Mouse (Mus musculus): ENCODE results near the gene Gm28372.

The Gm28372 gene

DNA sequence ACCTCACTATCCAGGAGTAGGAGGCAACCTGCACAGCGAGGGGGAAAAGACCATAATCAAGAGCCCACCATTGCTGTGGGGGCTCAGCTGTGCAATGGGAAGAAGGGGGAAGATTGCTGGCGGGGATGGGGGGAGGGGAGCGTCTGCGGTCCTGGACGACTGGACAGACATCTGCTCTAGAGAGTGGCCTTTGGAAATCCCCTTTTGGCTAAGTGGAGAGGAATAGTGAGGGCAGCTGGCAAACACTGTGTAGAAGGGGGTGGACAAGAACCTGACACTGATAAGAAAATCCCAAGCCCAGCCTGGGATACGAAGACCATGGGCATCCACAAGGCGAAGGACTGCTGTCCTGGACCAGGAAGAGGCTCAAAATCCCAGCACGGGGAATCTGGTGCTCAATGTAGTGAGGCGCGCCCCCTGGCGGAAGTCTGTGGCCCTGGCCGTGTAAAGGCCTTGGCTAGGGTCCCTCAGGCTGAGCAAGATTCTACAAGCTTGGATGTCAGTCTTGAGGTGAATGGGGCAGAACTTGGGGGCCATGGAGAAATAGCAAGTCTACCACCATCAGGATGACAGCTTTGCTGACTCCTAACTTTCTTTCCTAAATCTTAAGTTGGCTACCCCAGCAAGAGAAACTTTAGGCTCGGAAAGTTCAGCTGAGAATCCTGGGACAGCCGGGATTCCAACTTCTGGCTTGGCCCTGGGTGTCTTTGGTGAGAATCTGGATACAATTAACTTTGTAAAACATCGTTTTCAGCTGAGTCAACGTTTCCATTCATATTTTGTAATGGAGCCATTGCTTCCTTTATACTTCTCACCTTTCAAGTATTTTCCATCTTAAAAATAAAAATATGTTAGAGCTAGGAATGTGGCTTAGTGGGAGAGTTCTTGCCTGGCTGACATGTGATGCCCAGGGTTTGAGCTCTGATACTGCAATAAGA lies 6.8 kb downstream of the Gm28372 start:
- DNase-seq (ENCODE audit: low read depth in 1 of 2, low spot score in 2 of 2): peak in 1 of 2 experiments; percentile 38

GRCm38 (mm10) chr2:130412775-130413174 lies 7.7 kb downstream of the Gm28372 start:
- DNase-seq (ENCODE audit: low read depth in 1 of 2, low spot score in 2 of 2): no peak

- no peak for DNase-seq (ENCODE audit: low read depth in 1 of 2, low spot score in 2 of 2)
These were observed 9.2 kb downstream of the Gm28372 start for GRCm38 (mm10) chr2:130414094-130414856.

GRCm38 (mm10) chr2:130421781-130422620 lies 17.0 kb downstream of the Gm28372 start:
- DNase-seq (ENCODE audit: low read depth in 1 of 2, low spot score in 2 of 2): no peak

- peak in 1 of 2 experiments; percentile 51 for DNase-seq (ENCODE audit: low read depth in 1 of 2, low spot score in 2 of 2)
These were observed 18.5 kb downstream of the Gm28372 start for GRCm38 (mm10) chr2:130423397-130424125.

DNA sequence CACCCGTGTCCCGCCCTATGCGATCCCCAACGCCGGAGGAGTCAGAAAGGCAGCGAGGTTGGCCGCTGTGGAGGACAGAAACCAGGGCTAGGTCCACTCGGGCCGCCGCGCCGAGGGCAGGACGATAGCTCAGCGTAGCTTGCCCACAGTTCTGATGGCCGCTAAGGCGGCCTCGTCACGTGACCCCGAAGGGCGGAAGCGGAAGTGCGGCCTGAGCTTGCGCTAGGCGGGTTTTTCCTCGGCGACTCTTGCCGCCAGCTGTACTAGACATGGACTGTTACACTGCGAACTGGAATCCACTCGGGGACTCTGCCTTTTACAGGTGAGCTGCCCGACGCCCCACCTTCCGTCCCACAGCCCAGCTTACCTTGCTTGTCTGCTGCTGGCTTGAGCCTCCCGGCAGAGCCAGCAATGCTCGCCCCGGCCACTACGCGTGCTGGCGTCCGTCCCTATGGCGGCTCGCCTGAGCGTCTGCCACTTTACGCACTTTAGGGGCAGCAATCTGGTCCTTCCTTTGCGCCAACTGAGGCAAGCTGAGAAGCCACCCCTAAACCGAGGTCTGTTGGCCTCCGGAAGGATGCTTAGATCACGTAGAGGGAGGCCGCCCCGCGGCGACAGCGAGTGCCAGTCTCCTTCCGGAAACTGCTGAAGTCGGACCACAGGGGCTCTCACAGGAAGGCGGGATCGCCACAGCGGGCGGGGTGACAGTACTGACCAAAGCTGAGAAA lies 19.3 kb downstream of the Gm28372 start, which contains the start of the genes Vps16 and Pced1a:
TSS of gene Vps16 (plus strand) at position 214 of the 728 bp plus-strand sequence.
TSS of gene Pced1a (minus strand) at position 576 of the 728 bp plus-strand sequence.
- DNase-seq (ENCODE audit: low read depth in 1 of 2, low spot score in 2 of 2): peak; percentile 84 to 89

- no peak for DNase-seq (ENCODE audit: low read depth in 1 of 2, low spot score in 2 of 2)
These were observed 20.1 kb downstream of the Gm28372 start for GRCm38 (mm10) chr2:130425112-130425511.

DNA sequence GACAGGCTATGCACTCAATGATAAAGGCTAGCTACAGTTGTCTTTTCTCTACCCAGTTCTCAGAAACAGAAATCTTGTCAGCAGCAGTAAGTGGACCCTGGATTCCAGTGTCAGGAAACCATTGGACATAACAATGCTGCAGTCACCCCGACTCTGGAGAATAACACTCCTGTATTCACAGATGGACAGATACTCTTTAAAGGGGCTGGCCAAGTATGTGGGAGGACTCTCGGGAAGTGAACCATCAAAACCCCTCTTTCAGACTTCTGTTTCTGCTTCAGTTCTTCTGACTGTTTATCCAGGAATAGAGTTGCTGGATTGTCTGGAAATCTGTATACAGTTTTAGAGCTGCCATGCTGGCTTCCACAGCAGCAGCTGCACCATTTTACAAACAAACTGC lies 24.8 kb downstream of the Gm28372 start:
- DNase-seq (ENCODE audit: low read depth in 1 of 2, low spot score in 2 of 2): no peak

- no peak for DNase-seq (ENCODE audit: low read depth in 1 of 2, low spot score in 2 of 2)
These were observed 25.4 kb downstream of the Gm28372 start for GRCm38 (mm10) chr2:130430484-130430883.

DNA sequence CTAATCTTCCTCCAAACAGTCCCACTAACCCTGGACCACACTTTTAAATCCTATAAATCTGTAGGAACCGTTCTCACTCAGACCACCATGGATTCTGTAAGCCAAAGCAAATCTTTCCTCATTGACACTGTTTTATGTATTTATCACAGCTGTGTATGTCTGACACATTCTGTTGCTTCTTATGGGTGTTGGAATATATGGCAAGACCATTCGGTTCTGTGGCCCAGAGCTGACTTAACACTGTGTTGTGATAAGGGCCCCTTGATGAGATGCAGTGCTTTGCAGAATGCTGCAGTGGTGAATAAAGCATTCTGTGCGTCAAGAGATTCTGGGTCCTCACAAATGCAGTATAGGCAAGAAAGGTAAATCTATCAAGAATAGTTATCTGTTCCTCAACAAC lies 27.1 kb downstream of the Gm28372 start:
- DNase-seq (ENCODE audit: low read depth in 1 of 2, low spot score in 2 of 2): no peak

DNA sequence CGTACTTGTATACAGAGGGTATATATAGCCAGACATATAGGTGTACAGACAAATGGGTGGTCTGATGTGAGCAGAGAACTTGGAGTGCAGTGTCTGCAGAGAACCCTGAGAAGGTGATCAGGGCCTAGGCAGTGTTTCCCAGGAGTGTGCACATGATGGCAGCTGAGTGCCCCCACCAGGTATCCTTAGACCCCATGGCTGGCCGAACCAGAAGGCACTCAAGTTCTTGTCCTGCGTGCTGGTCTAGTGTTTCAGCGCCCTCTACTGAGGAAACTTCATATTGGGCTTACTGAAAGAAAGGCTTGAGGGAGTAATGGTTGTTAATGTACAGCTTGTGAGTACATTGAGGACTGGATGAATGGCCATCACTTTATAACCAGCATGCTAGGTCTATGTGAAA lies 28.1 kb downstream of the Gm28372 start:
- DNase-seq (ENCODE audit: low read depth in 1 of 2, low spot score in 2 of 2): no peak

DNA sequence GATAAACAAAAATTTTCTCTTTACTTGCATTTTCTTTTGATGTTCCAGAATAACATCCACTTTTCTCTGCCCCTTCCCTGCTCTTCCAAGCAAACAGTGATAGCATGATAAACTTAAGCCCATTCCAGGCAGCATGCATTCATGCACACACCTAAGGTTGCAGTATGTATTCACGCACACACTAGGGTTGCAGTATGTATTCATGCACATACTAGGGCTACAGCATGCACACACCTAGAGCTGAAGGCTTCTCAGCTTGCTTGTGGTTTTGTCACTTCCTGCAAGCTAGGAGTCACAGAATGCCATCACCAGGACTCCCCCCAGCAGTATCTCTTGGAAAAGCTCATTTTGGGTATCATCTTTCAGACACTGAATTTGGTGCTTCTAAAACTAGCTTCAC lies 31.7 kb downstream of the Gm28372 start:
- DNase-seq (ENCODE audit: low read depth in 1 of 2, low spot score in 2 of 2): no peak

DNA sequence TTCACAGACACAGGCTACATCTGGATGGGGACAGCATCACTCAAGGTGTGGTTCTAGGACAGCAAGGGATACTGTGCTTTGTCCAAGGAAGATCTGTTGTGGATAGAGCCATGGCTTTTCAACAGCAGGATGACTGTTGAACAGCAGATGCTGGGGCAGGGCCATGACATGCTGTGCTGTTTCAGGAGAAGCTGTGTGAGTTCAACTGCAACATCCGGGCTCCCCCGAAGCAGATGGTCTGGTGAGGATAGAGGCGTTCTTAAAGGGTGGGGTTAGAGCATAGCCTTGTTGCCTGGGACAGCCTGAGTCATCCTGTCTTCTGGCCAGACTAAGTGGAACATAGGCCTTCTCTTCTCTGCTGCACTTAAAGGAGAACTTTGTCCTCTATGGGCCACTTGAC lies 33.8 kb downstream of the Gm28372 start:
- DNase-seq (ENCODE audit: low read depth in 1 of 2, low spot score in 2 of 2): no peak

GRCm38 (mm10) chr2:130439840-130440480 lies 34.9 kb downstream of the Gm28372 start:
- DNase-seq (ENCODE audit: low read depth in 1 of 2, low spot score in 2 of 2): no peak

DNA sequence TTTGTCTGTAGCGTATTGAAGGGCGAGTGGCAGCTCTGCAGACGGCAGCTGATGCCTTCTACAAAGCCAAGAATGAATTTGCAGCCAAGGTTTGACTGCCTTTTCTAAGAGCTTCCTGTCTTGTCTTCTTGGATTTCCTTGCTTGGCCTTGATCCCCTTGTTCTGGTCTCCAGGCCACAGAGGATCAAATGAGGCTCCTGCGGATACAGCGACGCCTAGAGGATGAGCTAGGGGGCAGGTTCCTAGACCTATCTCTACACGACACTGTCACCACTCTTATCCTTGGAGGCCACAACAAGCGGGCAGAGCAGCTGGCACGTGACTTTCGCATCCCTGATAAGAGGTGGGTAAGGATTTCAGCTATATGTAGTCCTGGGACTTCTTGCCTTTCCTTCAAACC lies 37.1 kb downstream of the Gm28372 start:
- DNase-seq (ENCODE audit: low read depth in 1 of 2, low spot score in 2 of 2): no peak

DNA sequence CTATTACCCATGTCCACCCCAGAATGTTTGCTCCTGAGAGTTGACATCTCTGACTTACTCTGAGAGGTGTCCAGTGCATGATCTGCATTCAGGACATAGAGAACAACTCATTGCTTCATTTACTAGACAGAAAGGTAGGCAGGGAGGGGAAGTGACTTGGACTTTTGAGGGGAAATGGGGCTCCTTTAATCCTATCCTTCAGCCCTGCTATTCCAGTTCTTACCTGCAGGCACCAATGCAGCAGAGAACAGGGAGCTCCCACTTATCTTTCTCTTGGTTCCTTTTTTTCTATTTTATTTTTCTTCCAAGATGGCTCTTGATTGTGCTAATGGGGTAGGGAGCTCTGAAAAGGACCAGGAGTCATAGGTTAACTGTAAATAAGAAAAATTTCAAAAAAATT lies 43.4 kb downstream of the Gm28372 start:
- no peak for DNase-seq (ENCODE audit: low read depth in 1 of 2, low spot score in 2 of 2)

DNA sequence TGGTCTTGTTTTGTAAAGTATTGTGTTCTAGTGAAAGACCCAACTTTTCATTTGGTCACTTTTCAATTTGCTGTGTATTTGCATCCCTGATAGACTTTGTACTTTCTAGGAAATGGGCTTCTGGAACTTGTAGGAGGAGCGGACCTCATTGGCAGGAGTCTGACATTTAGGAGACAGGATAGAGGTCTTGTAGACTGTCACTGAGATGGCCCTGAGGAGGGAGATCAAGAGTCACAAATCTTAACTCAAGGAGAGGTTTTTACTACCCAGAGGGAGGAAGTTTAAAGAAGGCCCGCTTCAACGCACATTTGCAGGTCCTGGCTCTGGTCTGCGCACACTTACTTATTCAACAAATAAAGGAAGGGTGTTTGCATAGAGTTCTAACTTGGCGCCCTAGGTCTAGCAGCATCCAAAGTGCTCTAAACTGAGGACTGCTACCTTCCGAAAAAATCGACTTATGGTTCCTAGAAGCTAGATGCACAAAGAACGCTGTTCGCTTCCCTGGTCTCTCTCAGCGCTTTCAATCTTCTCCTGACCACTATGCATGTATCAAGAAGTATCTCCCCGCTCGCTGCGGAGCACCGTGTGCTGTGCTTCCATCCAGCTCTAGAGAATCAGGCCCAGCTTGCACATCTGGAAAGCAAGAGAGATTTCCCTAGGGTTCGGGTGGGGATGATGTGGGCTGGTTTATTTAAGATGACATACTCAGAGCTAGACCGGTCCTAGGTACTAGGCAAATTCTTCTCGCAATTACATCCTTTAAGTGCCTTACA lies 44.2 kb downstream of the Gm28372 start:
- DNase-seq (ENCODE audit: low read depth in 1 of 2, low spot score in 2 of 2): no peak

DNA sequence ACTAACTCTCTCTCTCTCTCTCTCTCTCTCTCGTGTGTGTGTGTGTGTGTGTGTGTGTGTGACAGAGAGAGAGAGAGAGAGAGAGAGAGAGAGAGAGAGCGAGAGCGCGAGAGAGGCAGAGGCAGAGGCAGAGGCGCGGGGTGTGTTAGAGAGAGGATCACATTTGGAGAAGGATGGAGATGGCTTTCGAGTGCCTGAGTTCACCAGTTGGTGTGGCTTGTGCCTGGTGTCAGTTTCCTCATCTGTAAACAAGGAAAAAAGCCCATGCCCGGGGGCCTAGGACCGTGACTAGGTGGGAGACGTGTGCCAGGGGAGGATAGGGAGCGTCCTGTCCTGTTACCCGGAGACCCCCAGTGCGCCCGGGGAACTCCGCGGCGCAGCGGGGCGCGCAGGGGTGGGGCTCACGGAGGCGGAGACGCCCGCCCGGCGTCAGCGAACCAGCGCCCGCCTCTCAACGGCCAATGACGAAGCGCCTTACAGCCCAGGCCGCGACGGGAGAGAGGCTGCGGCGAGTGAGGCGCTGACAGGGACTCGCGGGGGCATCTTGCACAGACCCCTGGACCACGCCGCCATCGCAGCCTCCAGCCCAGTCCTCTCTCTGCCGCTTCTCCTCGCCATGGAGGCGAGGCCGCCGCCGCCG lies 44.9 kb downstream of the Gm28372 start, which contains the start of gene Ptpra:
TSS of gene Ptpra (plus strand) at position 485 of the 640 bp plus-strand sequence.
- peak; percentile 65 to 75 for DNase-seq (ENCODE audit: low read depth in 1 of 2, low spot score in 2 of 2)

All from monocyte, adult 2 months (primary cell).